Mouse (Mus musculus) limb, embryonic 10.5 days (tissue): Measurements from ENCODE around the gene Mob4. TPM values are rescaled to one million over a fixed set of nuclear protein-coding genes. Genes with fewer than 3 reads are reported as not detected.

ENCODE experiments used
- DNase-seq: peaks from one replicate; pipeline ENCODE4 v3.0.0-alpha.2; 2017; ENCODE audit warnings: low spot score
- H3K27ac ChIP-seq: fragments of 300-500 bp; sonication (generic); 2 replicates; pipeline ENCODE4 v1.5.1; 2016; ENCODE audit warnings: mild to moderate bottlenecking
- H3K27me3 ChIP-seq: fragments of 300-500 bp; sonication (generic); 2 replicates; pipeline ENCODE4 v1.6.1; 2016; ENCODE audit warnings: low read depth, mild to moderate bottlenecking; ENCODE audit not compliant: poor library complexity, severe bottlenecking
- H3K36me3 ChIP-seq: fragments of 300-500 bp; sonication (generic); 2 replicates; pipeline ENCODE4 v1.6.1; 2016; ENCODE audit warnings: mild to moderate bottlenecking, moderate library complexity
- H3K4me1 ChIP-seq: fragments of 300-500 bp; sonication (generic); 2 replicates; pipeline ENCODE4 v1.6.1; 2016
- H3K4me3 ChIP-seq: fragments of 300-500 bp; sonication (generic); 2 replicates; pipeline ENCODE4 v1.5.1; 2016; ENCODE audit warnings: mild to moderate bottlenecking, moderate library complexity
- H3K9me3 ChIP-seq: fragments of 300-500 bp; sonication (generic); replicated peaks from 2 replicates; pipeline ENCODE4 v1.6.1; 2016; ENCODE audit warnings: mild to moderate bottlenecking
- WGBS: fragments of 180-500 bp; shearing (Covaris S2); methylation state at CpG from one replicate; pipeline ENCODE4 v1.1.7; 2016; 5-methylcytosine and 5-hydroxymethylcytosine counted together
- polyA plus RNA-seq: library from polyadenylated mRNA; unstranded; fragments of >200 nt; fragmentation: Nextera tagmentation; extraction: Ambion mirVana; gene quantifications from 2 replicates; pipeline ENCODE4 v1.2.1, GENCODE M21; 2016

Gene Mob4
- polyA plus RNA-seq, 1 experiment from 2014 or later: 139 TPM

DNA sequence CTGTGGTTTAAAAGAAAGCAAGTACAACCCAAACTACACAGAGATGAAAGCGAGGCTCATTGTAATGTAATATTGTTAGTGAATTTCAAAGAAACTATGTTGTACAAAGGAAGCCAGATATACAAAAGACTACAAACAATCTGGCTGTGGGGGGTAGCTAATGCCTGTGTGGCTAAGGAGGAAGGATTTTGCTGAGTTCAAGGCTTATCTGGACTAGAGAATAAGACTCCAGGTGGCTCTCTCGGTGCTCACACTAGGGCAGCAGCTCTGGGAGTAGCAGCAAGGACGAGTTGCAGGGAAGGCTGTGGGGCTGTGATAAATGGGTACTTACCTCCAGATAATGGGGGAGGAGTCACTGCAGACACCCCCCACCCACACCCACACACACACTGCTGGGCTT, 67.7 kb downstream of the Mob4 start:
- H3K4me1 ChIP-seq: peaks cover 39% of the 10 kb centered on the region
- 39% methylated on average over 3 of the region's 3 CpGs for WGBS
- H3K27ac ChIP-seq: no peak overlapping the region
- no peaks in the 10 kb centered on the region for H3K27me3 ChIP-seq
- peaks cover 37% of the 10 kb centered on the region for H3K36me3 ChIP-seq
- no peak overlapping the region for H3K4me3 ChIP-seq
- DNase-seq: no peak
- no peaks in the 10 kb centered on the region for H3K9me3 ChIP-seq

GRCm38 (mm10) chr1:55201850-55202752, 71.1 kb downstream of the Mob4 start:
- 83% methylated on average over 18 of the region's 18 CpGs for WGBS
- peaks cover 40% of the 10 kb centered on the region for H3K36me3 ChIP-seq
- H3K27ac ChIP-seq: no peak overlapping the region
- H3K9me3 ChIP-seq: no peaks in the 10 kb centered on the region
- H3K4me3 ChIP-seq: no peak overlapping the region
- no peaks in the 10 kb centered on the region for H3K27me3 ChIP-seq
- DNase-seq: no peak
- H3K4me1 ChIP-seq: peaks cover 17% of the 10 kb centered on the region

Other genes with a start within 250 kb of the Mob4 start
- gene Ankrd44, start 204.8 kb upstream of the Mob4 start, polyA plus RNA-seq: 20.1 and 23.7 TPM in 2 replicates
- 246 and 282 TPM in 2 replicates for gene Sf3b1, start 103.8 kb upstream of the Mob4 start, polyA plus RNA-seq
- 19.0 and 19.5 TPM in 2 replicates for gene Coq10b, start 78.5 kb upstream of the Mob4 start, polyA plus RNA-seq
- 611 and 851 TPM in 2 replicates for gene Hspe1, start 43.1 kb upstream of the Mob4 start, polyA plus RNA-seq
- 563 and 717 TPM in 2 replicates for gene Hspd1, start 43.0 kb upstream of the Mob4 start, polyA plus RNA-seq
- 13.4 and 25.4 TPM in 2 replicates for gene Rftn2, start 95.6 kb downstream of the Mob4 start, polyA plus RNA-seq
- 2.5 and 2.8 TPM in 2 replicates for gene Mars2, start 105.9 kb downstream of the Mob4 start, polyA plus RNA-seq
- 0.18 and 0.38 TPM in 2 replicates for gene Boll, start 232.2 kb downstream of the Mob4 start, polyA plus RNA-seq